Mouse (Mus musculus): ENCODE data around the gene Phospho1.

The Phospho1 gene

DNA sequence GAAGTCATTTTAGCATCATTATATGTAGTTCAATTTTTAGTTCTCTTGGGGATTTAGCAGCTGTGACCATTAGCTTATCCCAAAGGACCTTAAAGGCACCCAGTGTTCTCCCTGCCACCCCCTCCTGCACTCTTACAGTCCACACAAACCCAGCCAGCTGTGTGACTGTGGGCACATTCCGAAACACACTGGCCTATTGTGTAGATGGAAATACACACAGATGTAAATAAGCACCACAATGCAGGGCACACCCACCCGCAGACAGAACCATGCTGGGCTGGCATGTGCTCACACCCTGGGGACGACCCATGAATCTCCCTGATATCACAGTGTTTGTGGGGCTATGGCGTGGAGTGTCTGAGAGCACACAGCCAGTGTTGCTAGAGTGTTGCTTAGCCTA, 12.1 kb upstream of the Phospho1 start:
- DNase-seq (ENCODE audit: low spot score): no peak

GRCm38 (mm10) chr11:95814101-95814500, 10.2 kb upstream of the Phospho1 start:
- DNase-seq (ENCODE audit: low spot score): no peak

DNA sequence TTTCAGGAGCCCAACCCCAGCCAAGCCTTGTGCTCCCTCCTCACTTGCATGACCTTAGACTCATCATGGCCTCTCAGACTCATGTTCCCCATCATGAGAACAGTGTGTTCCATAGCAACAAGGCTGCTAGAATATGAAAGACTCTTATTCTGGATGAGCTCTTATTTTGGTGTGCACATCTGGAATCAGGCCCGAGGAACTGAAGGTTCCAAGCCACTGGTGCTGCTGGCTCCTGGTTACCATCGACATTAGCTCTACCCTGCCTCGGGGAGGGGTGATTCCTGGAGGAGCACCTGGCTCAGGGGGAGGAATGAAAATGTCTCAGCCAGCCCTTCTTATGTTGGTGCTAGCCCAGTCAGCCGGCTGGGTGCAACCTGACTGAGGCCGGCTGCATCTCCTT, 9.4 kb upstream of the Phospho1 start:
- DNase-seq (ENCODE audit: low spot score): no peak

GRCm38 (mm10) chr11:95815412-95815811, 8.9 kb upstream of the Phospho1 start:
- no peak for DNase-seq (ENCODE audit: low spot score)

GRCm38 (mm10) chr11:95819138-95819537, 5.2 kb upstream of the Phospho1 start:
- DNase-seq (ENCODE audit: low spot score): no peak

GRCm38 (mm10) chr11:95821511-95821910, 2.8 kb upstream of the Phospho1 start:
- no peak for DNase-seq (ENCODE audit: low spot score)

DNA sequence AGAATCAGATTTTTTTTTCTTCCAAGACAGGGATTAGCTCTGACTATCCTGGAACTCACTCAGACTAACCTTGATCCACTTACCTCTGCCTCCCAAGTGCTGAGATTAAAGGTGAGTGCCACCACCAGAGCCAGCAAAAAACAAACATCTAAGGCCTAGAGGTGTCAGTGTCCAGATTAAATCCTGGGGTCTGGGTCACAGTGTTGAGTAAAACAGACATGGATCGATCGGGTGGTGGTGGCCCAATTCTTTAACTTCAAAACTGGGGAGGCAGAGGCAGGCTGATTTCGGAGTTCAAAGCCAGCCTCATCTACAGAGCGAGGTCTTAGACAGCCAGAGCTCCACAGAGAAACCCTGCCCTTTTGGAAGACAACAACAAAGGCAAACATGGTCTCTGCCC, 1.9 kb upstream of the Phospho1 start:
- no peak for DNase-seq (ENCODE audit: low spot score)

GRCm38 (mm10) chr11:95824877-95825243, 561 bp downstream of the Phospho1 start:
- no peak for DNase-seq (ENCODE audit: low spot score)

DNA sequence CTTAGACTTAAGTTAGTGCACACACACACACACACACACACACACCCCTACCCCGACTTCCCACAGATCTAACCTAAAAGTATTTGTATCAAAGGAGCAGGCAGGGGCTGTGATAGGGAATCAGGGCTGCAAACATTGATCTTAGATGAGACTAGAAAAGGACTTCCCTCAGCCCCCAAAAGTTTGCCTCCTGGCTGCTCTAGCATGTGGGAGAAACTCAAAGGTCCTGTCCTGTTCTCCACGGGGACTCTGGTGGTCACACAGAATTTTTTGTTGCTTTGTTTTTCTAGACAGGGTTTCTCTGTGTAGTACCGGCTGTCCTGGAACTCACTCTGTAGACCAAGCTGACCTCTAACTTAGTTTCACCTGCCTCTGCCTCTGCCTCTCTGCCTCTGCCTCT, 1.3 kb downstream of the Phospho1 start:
- no peak for DNase-seq (ENCODE audit: low spot score)

DNA sequence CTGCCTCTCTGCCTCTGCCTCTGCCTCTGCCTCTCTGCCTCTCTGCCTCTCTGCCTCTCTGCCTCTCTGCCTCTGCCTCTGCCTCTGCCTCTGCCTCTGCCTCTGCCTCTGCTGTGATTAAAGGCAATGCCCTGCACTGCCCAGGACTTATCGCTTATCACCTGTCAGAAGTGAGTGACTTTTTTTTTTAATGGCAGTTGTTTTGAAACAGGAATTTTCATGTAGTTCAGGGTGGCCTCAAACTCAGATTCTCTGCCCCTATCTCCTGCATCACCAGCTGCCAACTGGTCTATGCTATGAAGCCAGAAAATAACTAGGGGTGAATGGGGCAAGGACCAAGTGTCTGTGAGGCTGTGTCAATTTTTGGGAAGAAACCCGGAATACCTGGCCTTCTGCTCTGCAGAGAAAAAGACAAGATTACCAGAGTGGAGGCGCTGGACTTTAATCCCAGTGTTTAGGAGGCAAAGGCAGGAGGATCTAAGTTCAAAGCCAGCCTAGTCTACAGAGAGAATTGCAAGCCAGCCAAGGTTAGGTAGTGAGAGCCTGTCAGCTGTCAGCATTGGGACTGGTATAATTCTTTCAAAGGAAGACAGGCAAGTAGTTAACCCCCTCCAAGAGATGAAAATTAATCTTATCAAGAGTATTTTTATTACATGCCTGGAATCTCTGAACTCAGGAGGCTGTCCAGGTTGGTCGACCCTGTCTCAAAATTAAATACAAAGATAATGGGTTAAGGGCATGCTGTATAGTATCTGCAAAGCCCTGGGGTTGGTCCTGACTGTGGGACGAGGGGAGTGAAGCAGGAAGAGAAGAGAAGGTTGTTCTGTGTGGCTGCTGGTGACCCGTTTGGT, 2.2 kb downstream of the Phospho1 start:
- no peak for DNase-seq (ENCODE audit: low spot score)

- no peak for DNase-seq (ENCODE audit: low spot score)
Measured at GRCm38 (mm10) chr11:95827168-95827447, 2.8 kb downstream of the Phospho1 start.

DNA sequence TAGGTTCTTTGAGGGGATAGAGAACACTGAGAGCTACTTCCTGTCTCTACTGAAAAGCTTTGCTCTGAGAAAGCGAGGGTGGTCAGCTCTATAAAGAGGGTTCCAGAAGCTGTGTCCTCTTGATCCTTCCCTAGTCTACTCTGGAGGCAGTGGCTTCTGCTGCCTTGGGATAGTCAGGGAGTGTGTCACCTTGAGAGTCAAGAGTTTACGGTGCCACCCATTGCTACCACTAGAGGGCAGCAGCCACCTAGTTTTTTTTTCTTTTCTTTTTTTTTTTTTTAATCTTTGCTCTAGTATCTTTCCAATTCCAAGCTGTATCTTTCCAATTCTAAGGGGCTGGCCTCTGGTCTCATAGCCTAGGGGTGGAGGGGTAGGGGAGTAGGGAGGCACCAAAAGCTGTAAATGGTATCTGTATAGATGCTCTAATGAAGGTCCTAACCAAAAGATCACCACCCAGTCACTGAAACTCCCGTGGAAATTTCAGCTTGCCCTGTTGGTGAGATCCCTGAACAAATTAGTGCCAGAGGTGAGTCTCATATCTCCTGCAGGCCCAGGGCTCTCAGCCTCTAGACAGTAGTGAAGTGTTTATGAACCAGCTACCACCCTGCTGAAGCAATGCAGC, 3.3 kb downstream of the Phospho1 start:
- no peak for DNase-seq (ENCODE audit: low spot score)

DNA sequence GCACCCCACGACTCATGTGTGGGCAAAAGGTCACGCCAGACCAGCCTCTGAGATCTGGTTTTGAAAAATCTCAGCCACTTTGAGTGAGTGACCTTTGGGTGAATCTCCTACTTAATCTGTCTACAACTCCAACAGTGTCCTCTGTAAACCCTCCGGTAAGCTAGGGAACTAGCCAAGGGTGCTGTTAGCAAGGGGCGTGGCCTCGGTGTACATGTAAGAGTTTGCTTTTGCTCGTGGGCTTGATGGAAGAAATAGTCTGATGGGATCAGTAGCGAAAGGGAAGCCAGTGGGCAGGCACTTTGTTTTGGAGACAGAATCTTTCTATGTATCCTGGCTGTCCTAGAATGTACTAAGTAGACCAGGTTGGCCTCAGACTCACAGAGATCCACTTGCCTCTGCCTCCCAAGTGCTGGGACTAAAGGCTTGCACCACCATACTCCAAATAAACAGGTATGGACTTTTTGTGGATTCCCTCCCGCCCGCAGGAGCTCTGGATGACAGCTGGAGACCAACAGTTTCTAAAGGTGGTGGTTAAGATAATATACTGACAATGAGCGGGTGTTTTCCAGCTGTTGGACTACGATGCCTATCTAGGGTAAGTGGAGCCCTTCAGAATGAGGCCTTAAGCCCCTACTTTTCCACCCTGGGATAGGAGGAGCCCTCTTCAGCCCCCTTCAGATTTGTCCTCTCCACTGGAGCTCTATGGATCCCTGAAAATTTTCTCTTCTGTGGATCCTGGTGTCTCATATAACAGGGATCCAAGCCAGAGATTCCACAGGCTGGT, 4.1 kb downstream of the Phospho1 start:
- DNase-seq (ENCODE audit: low spot score): no peak

DNA sequence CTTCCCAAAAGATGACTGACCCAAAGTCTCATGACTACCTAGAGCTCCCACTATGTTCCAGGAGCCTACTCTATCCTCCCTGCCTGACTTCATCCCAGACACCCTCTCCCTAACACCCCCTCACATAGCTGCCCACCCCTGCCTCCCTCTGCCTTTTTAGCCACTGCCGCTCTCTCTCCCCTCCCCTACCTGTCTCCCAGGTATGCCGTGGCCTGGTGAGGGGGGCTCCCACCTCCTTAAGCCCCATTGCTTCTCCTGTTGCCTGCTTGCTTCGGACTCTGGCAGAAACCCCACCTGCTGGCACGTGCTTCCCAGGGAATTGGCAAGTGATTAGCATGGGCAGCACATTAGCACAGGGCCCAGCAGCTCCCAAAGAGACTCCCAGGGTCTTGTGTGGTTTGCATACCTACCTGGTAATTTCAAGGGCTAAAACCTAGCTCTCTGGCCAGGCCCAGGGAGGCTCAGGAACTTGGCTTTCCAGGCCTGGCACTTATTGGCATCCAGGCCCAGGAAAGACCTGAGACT, 5.3 kb downstream of the Phospho1 start:
- DNase-seq (ENCODE audit: low spot score): no peak

GRCm38 (mm10) chr11:95830411-95831275, 6.3 kb downstream of the Phospho1 start:
- no peak for DNase-seq (ENCODE audit: low spot score)

GRCm38 (mm10) chr11:95831276-95831619, 6.9 kb downstream of the Phospho1 start:
- no peak for DNase-seq (ENCODE audit: low spot score)

DNA sequence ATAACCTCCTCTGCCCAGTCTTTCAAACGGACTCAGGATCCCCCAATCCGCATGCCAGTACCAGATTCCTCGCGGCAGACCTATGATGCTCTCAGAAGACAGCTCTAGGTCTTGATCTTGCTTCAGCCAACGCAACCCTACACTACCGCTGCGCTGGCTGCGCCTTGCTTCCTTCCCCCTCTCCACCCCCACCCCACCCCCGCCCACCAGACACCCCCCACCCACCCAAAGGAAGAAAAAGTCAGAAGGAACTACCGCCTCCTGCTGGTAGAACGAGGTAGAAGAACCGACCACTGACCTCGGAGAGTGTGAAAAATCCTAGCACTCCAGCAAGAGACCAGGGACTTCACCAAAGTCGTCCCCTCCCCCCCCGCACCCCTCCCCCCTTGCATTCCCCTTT, 7.3 kb downstream of the Phospho1 start:
- DNase-seq (ENCODE audit: low spot score): no peak

DNA sequence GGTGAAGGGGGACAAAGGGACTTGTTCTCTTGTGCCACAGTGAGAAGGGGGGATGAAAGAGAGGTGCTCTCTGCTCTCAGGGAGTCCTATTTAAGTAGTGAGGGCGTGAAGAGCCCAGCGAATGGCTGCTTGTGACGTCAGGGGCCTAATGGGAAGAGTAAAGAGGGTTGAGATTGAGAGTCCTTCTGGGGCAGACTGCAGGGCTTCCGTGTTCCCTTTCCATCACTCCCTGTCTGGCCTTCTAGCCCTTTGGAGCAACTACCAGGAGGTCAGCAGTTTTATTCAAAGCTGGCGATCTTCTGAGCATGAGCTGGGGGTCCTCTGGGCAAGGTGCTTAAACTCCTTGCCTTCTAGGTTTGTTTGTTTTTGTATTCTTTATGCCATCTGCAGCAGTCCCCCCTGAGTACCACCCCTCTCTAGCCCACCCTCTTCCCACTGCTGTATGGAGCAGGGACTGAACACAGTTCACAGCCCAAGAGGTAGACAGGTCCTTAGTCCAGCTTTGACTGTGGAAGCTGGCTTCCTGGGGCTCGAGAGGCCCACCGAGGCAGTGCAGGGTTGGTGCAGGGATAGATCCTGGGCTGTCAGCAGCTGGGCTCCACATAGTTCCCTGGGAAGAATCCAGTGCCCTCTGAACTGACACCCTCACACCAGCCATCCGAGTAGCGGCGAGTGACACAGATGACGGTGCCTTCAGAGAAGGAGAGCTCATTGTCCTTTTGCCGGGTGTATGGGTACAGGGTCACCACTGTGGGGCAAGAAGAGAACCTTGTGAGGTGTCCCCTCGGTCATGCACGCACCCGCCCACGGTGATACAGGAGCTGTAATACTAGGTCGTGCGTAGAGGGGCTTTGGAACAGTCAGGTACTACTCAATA, 8.1 kb downstream of the Phospho1 start:
- no peak for DNase-seq (ENCODE audit: low spot score)

DNA sequence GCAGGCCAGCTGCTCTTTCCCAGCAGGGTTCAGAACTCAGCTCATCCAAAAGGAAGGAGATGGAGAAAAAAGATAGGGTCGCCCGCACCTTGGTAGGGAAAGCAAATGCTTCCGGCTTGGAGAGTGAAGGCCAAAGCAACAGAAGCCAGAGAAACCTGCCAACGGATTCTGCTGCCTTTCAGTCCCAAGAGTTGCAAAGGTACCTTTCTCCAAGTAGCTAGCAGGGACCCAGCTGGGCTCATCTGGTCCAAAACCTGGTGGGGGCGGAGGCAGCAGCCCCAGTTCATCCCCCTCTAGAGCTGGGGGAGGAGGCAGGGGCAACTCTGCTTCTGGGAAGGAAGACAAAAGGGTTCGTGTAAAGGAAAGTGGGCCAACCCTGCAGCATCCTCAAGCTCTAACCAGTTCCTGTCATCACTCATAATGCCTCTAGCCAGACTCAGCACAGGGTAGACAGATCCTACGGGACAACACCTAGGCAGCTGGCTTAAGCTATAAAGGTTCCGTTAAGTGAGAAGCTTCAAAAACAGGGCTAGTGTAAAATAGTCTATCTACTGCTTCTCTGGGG, 8.8 kb downstream of the Phospho1 start:
- DNase-seq (ENCODE audit: low spot score): no peak

- no peak for DNase-seq (ENCODE audit: low spot score)
Measured at GRCm38 (mm10) chr11:95833631-95834142, 9.4 kb downstream of the Phospho1 start.

Data from urinary bladder, postnatal 10 days (tissue).